Mouse (Mus musculus): ENCODE results near the gene Fam187b.

DNA sequence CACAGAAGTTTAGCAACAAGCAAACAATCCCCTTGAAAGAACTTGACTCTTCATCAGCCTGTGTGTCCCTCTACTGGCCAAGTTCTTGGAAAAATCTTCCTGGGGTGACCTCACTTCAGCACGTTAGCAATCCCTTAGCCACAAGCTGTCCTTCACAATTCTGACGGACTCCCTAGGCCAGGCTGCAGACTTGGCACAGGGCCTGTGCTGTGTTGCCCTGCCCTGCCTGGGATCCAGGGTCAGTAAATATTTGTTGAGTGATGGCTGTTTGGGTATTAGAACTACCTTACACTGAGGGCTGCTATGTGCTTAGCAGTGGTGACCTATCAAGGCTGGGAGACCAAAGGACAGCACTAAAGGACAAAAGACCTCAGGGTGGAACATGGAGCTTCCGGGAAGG, 19.6 kb upstream of the Fam187b start:
- TF ChIP-seq CTCF (IDR thresholded peaks at IDR 0.05; ENCODE audit: control insufficient read depth, insufficient read depth, low read length) (no peak), POLR2A (IDR thresholded peaks at IDR 0.05; ENCODE audit: borderline replicate concordance, control insufficient read depth, low read depth, low read length) (no peak)
